Mouse (Mus musculus) spleen, adult 2 months (tissue): ENCODE data around the gene Abcb8.

Experiments used
- CTCF ChIP-seq: fragments of 200-500 bp; IDR thresholded peaks from 2 replicates; pipeline ENCODE4 v1.5.1; 2011; ENCODE audit warnings: mild to moderate bottlenecking, inconsistent platforms; ENCODE audit not compliant: insufficient read depth, insufficient read length, insufficient replicate concordance; ENCODE audit errors: extremely low read depth
- POLR2A ChIP-seq: fragments of 200-500 bp; IDR thresholded peaks from 2 replicates; pipeline ENCODE4 v1.6.1; 2011; ENCODE audit warnings: low read depth, low read length, inconsistent platforms

DNA sequence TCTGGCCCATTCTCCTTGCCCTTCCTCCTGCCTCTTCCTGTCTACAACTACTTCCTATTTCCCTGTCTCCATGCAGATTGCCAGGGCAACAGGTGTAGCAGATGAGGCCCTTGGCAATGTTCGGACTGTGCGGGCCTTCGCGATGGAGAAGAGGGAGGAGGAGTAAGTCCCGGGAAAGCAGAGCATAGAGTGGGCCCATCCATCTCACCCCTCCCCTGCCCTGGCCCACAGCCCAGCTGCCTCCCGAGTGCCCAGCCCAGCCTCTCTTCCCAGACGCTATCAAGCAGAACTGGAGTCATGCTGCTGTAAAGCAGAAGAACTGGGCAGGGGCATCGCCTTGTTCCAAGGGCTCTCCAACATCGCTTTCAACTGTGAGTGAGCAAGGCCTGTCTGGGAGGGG is 8.5 kb downstream of the Abcb8 start:
- TF ChIP-seq POLR2A (no peak), CTCF (no peak)
